Mouse (Mus musculus) lung, postnatal 4 days (tissue): ENCODE data around the gene Alpk1.
"Not testable (repeated sequence)": the region's sequence is repeated elsewhere in the genome, so short reads cannot be mapped to it uniquely, and the experiment has no call there.

ENCODE experiments used
- DNase-seq, 2 experiments: peaks; one replicate each; pipeline ENCODE4 v3.0.0; 2021

Alpk1 gene

GRCm38 (mm10) chr3:127789500-127790191, 9.3 kb upstream of the Alpk1 start, which contains the start of gene Tifa:
Gene Tifa, plus strand, starts transcription at chr3:127789805.
- DNase-seq, result peak; percentile 73 to 80

- no peak for DNase-seq
These were observed 8.6 kb upstream of the Alpk1 start for GRCm38 (mm10) chr3:127788919-127789318.

DNA sequence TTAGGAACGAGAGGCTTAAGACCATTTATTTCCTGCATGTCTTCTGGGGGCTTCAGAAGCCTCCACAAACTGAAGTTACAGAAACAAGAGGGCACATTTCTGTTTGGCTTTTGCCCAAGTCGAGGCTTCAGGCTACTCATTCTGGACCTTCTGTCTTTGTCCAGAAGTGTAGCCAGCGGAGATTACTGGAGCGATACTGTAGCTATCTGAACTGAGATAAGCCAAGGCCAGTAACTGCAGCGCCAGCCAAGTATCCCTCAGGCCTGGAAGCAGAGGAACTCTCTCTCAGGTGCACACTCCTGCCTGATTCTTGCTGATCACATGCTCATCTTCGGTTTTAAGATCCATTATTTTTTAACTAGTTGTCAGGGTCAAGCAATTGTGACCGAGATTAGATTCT, 7.7 kb upstream of the Alpk1 start:
- DNase-seq, result no peak

- no peak for DNase-seq
These were observed 6.7 kb upstream of the Alpk1 start for GRCm38 (mm10) chr3:127787032-127787431.

DNA sequence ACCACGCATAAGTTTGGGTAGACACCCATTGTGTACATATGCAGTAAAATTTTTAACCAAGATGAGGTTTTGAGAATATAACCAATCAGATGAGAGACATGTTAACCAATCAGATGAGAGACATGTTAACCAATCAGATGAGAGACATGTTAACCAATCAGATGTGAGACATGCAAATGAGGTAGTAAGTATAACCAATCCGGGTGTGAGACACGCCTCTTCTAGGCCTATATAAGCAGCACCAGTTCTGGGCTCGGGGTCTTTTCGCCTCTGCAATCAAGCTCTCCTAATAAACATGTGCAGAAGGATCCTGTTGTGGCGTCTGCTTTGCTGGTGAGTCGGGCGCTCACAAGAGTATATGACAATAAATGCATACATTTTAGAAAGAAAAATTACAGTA, 3.4 kb upstream of the Alpk1 start:
- not testable (repeated sequence) for DNase-seq

DNA sequence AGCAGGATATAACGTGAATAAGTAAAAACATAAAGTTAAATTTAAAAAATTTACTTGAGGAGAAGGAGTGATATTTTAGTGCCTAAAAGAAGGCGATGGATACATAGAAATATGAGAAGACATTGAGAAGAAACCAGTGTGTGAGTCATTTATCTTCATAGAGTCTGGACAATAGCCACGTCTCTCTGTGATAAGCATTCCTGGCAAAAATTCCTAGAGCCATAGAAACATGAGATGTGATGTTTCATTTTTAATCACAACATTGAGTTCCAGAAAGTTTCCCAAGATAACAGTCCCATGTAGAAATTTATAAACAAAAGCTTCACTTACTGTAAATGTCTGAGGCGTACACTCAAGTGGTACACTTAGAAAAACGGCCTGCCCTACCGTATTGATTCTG, 2.6 kb upstream of the Alpk1 start:
- DNase-seq, result no peak

GRCm38 (mm10) chr3:127780921-127781320, 594 bp upstream of the Alpk1 start:
- DNase-seq, result no peak

DNA sequence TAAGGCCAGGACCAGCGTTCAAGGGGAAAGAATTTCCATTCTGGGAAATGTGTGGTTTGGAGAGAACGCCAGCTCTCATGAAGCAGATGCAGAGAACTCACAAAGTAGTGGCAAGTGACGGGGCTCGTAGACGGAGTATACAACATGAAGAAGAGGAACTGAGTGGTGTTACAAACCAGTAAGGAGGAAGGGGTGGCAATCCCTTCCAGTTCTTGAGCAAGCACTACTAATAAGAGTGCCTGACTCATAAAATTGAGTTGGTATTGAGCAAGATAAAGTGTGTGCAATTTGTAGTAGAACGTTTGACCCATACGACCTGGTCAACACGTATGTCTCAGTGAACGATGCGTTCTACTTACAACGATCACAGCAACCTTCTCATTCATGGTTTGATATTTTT, 11.2 kb downstream of the Alpk1 start:
- DNase-seq, result no peak

DNA sequence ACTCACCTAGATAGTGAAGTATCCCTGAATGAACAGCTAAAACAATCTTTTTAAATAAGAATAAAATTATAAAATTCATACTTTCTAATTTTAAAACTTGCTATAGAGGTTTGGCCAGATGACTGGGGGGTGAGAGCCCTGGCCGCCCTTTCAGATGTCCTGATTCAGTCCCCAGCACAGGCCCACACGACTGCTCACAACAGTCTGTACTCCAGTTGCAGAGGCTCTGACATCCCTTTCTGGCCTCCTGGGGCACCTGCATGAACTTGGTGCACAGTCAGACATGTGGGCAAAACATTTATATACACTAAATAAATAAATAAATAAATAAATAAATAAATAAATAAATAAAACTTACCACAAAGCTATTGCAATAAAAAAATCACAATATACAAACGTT, 14.4 kb downstream of the Alpk1 start:
- DNase-seq, result no peak

DNA sequence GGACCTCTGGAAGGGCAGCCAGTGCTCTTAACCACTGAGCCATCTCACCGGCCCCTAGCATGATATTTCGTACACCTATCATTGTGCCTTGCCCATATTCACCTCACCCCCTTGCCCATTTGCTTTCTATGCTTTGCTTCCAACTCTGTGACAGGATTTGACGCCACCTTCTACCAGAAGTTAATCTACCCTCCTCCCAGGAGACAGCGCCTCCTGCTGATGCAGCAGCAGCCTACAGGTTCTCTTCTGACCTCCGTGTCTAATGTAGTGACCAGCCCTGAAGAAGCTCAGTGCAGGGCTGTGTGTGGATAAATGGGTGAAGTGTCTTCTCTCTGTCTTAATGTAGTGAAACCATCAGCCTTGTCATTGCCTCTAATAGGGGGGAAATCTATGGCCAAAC, 15.8 kb downstream of the Alpk1 start:
- no peak for DNase-seq

DNA sequence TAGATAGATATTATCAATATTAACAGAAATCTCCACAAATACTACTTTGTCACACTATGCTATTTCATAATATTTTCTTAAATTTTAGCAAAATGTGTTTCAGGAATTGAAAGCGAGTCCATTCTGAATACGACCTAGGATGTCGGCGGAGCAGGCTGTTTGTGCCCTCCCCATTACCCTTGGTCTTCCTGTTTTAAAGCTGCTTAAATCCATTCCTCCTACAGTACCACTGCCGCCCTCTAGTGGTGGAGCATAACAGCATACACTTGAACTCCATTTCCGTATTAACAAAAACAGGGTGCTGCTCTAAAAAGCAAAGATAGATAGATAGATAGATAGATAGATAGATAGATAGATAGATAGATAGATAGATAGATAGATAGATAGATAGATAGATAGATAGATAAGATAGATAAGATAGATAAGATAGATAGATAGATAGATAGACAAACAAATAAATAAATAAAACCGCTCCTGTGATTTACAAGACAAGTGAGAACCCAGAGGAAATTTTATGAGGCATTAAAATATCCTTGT, 17.2 kb downstream of the Alpk1 start:
- DNase-seq, result peak; percentile 50 to 85

DNA sequence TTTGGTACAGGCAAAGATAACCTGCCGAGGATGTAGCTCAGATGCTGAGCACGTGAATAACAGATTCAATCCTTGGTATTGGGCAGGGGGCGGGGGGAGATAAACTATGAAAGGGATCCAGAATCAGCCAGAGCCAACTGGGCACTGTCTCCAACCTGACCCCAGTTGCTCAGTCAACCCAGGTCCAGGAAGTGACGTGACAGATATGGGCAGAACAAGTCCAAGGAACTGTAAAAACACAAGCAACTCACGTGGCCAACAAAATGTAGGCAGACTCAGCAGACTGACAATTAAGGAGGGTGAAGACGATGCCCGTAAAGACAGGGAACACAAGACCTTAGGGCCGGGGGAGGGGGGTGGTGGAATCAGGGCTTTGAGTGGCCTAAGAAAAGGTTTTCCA, 17.9 kb downstream of the Alpk1 start:
- no peak for DNase-seq

GRCm38 (mm10) chr3:127759212-127759611, 21.1 kb downstream of the Alpk1 start:
- peak in 1 of 2 experiments; percentile 51 for DNase-seq

DNA sequence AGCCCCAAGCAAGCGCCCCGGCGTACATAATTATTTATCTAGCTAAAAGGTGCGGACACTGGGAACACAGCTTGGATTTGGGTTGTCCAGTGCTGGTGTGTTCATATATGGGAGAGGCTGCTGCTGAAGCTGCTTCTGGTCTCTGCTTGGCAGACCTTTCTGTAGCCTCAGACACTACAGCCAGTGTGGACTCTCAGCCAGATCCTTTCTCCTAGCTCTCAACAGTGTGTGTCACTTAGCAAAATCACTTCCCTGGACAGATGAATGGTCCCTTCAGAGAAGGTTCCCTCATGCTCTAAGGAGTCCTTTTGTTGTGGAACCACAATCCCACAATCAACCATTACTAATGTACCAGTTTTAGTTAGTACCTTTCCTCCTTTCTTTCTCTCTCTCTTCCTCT, 21.5 kb downstream of the Alpk1 start:
- DNase-seq, result no peak

DNA sequence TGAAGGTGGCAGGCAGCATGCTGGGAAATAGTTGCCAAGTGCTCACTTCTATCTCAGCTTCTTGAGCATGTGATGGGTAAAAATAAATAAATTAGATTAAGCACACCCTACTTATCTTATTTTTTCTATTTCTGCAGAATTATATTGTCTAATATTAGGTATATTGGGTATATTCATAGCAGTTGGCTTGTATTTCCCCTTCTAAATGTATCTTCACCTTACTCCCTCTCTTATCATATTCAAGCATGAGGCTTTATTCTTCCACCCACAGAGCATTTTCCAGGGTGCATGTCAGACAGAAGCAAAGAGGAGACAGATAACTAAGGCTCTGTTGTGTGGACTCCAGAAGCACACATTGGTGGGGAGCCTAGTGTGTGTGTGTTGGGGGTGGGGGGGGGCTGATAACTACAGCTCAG, 22.4 kb downstream of the Alpk1 start:
- DNase-seq, result no peak

GRCm38 (mm10) chr3:127756458-127756857, 23.9 kb downstream of the Alpk1 start:
- DNase-seq, result no peak

DNA sequence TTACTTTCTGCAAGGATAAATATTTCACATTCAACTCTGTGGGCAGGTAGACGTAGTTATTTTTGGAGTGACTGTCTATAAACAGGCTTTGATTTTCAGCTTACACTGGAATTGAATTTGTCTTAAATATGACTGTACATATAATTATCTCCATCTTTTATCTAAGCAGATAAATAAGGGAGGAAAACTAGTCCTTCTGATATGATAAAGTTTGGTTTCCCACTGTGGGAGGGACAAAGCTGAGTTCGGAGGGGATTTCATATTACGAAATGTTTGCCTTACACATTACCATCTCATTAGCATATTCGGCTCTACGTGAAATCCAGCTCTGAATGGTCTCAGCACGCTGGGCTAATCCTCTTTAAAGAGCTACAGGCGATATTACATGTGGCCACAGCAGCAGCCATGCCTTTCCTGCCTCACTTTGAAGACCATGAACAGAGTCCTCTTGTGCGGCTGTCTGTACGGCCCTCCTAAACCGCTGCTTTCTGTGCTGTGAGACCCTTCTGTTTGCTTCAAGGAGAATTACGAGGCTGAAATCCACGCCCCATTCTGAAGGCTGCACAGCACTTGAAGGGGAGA, 30.3 kb downstream of the Alpk1 start:
- no peak for DNase-seq

DNA sequence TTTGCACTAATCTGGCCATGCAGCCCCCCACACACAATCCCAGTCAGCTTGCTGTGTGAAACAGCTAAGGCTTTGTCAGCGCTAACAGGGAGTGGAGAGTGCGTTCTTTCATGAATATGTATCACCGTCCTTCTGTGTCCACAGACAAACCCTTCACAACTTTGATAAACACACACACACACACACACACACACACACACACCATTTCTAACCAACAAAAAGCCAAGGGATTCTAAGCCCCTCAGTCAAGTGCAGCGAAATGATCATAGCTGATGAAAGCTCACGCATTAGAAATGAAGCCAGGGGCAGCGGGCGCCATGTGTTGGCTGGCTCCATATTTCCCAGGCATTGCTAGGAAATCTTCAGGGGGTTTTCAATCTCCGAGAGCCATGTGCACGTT, 31.1 kb downstream of the Alpk1 start:
- no peak for DNase-seq

- no peak for DNase-seq
These were observed 31.7 kb downstream of the Alpk1 start for GRCm38 (mm10) chr3:127748644-127749043.

DNA sequence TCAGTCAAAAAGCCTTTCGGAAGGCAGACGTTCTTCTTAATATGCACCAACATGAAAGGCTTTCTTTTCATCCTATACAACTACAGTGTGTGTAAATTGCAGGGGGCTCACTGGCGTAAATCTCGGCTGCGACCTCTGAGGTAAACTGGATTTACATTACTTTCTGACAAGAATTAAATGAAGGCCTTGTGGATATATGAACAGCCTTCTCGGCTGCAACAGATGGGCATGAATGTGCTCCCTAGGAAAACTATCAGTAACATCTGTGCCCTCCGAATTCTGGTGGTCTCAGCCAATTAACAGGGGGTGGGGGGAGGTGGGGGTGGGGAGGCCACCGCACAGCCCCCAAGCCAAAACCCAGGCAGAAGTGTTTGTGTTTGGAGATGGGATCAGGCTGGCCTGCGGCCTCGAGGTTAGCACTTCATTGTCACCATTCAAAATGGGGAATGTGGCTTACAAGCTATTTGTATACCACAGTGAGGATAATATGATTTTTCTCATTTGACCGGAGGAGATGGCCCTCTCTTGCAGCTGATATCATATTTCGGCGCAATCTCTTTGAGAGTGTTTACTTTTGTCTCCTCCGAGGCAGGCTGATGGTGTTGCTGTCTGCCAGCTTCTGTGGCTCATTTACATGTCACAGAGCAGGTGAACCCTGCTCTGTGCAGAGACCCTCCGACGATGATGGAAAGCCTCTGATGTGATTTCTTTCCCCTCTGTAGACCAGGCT, 34.3 kb downstream of the Alpk1 start:
- peak in 1 of 2 experiments; percentile 32 for DNase-seq

GRCm38 (mm10) chr3:127745504-127745903, 34.8 kb downstream of the Alpk1 start:
- DNase-seq, result no peak

- DNase-seq, result no peak
These were observed 36.5 kb downstream of the Alpk1 start for GRCm38 (mm10) chr3:127743614-127744365.

DNA sequence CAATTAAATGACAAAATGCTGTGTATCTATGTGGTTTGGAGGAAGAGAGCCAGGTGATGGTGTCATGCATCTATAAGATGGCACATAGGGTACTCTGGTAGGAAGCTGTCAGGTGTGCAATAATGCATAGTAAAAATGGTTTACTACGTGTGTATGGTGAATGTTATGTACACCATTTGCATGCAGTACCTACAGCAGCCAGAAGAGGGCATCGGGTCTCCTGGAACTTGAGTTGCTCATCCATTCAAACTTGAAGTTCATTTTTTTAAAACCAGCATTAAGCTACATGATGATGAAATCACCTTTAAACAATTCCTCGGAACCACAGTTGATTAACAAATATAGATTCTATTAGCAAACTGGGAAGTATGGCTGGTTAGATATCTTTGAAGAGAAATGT, 38.9 kb downstream of the Alpk1 start:
- no peak for DNase-seq
